Mouse (Mus musculus): ENCODE results near the gene Ski. TPM values are rescaled to one million over a fixed set of nuclear protein-coding genes. Genes with fewer than 3 reads are reported as not detected.
"Not testable (repeated sequence)": the region's sequence is repeated elsewhere in the genome, so short reads cannot be mapped to it uniquely, and the experiment has no call there.

Ski gene
- total and polyA plus RNA-seq, 2 experiments from 2014 or later, result 8.4 to 63.1 TPM

DNA sequence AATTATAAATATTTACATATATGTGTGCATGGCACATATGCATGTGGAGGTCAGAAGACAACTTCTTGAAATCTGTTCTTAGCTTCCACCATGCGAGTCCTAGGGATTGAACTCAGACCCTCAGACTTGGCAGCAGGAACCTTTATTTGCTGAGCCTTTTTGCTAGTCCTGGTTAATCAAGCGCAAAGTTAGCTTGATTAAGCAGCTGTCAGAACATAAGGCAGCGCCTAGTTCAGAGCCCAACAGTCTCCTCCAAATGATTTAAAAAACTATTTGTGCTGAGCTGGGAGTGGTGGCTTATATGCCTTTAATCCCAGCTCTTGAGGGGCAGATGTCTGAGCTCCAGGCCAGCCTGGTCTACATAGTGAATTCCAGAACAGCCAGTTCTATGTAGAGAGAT, 28.8 kb upstream of the Ski start:
- 65% methylated on average over 3 of the region's 3 CpGs for WGBS
- Histone ChIP-seq H3K36me3 (ENCODE audit: insufficient read depth, low read length) (no peaks in the 10 kb centered on the region), H3K4me2 (ENCODE audit: low read depth, low read length, poor library complexity, severe bottlenecking) (peak overlapping the region; percentile 91), H3K9ac (replicated peaks; ENCODE audit: low read length, poor library complexity, severe bottlenecking) (no peak overlapping the region), H3K27me3 (ENCODE audit: insufficient read depth, low read length) (no peaks in the 10 kb centered on the region), H3K4me3 (ENCODE audit: low read depth, low read length) (peak overlapping the region; percentile 58; the same call in 1 of the 2 replicates), H3K27ac (ENCODE audit: low read depth, low read length) (no peak overlapping the region), H3K4me1 (ENCODE audit: insufficient read depth, low read length) (peaks cover 7% of the 10 kb centered on the region; the same call in 1 of the 2 replicates), H3K9me3 (ENCODE audit: low read length) (no peaks in the 10 kb centered on the region)
- ATAC-seq (ENCODE audit: low FRiP score) (no peak), DNase-seq (ENCODE audit: low spot score) (peak; percentile 57)
- TF ChIP-seq CTCF (IDR thresholded peaks at IDR 0.05), result no peak

DNA sequence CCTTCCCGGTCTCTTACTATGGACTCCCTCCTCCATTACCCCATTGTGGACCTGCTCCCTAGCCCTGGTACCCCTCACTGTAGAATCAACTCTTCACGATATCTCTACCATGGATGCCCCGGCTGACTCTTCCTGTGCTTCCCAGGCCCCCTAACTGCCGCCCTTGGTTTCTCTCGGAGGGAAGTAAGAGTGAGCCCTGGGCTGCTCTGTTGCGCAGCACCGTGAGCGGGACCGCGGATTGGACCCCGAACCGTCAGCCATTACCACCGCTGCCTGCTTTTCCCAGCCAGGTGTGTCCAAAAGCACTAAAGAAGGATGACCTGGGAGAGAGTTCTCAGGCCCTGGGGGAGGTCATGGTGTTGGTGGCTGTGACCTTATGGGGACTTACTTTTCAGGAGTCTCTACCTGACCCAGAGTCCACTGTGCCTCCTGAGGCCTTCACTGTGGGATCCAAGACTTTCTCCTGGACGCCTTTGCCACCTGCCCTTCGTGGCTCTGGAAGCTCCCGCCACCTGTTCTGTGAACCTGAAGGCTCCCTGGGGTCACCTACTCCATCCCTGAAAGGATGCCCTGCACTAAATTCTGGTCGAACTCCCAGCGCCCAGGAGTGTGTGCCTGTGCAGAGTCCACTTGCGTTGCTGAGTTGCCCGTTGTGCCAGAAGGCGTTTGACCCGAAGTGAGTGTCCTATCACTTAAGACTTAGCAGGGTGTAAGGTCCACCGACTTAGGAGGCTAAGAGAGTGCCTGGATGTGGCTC, 28.1 kb upstream of the Ski start:
- H3K27me3 ChIP-seq (ENCODE audit: insufficient read depth, low read length), result no peaks in the 10 kb centered on the region
- peak overlapping the region; percentile 97 for H3K27ac ChIP-seq (ENCODE audit: low read depth, low read length)
- peak; percentile 21; the same call in 1 of the 2 replicates for ATAC-seq (ENCODE audit: low FRiP score)
- peaks cover 7% of the 10 kb centered on the region; the same call in 1 of the 2 replicates for H3K4me1 ChIP-seq (ENCODE audit: insufficient read depth, low read length)
- no peaks in the 10 kb centered on the region for H3K36me3 ChIP-seq (ENCODE audit: insufficient read depth, low read length)
- H3K9ac ChIP-seq (replicated peaks; ENCODE audit: low read length, poor library complexity, severe bottlenecking), result peak overlapping the region; percentile 84
- H3K4me2 ChIP-seq (ENCODE audit: low read depth, low read length, poor library complexity, severe bottlenecking), result peak overlapping the region; percentile 91
- H3K9me3 ChIP-seq (ENCODE audit: low read length), result no peaks in the 10 kb centered on the region
- TF ChIP-seq CTCF (IDR thresholded peaks at IDR 0.05), result no peak
- 10% methylated on average over 23 of the region's 23 CpGs for WGBS
- peak overlapping the region; percentile 58 for H3K4me3 ChIP-seq (ENCODE audit: low read depth, low read length)
- DNase-seq (ENCODE audit: low spot score), result peak; percentile 19

DNA sequence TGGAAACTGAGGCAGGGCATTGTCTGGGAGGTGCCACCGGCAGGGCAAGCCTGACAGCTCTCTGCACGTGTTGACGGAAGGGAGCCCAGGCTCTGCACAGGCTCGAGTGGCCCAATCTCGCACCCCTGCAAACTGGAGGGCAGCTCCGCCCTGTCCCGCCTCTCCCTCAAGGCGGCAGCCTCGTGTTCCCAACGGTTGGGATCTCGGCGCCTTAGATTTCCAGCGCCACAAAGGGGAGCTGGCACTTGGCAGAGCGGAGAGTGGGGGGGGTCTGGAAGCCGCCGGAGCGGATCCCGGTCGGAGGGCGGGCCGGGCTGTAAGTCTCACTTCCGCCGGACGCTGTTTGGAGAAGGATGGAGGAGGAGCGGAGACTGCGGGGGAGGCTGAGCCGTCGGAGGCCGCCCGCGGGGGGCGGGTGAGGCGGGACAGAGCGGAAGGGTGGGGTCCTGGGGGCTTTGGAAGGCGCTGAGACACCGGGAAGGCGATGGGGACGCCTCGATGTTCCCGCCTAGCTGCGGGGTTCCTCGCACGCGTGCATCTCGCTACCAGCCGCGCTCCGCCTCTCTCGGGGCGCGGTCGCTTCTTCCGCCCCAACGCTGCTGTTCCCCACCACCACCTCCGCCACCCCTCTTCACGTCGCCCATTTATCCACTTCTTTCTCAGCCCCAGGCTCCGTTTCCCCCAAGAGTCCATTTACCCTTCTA, 27.4 kb upstream of the Ski start, which contains the start of gene Faap20:
TSS of gene Faap20 (plus strand) at position 155 of the 704 bp plus-strand sequence.
- under 1% methylated on average over 57 of the region's 58 CpGs for WGBS

DNA sequence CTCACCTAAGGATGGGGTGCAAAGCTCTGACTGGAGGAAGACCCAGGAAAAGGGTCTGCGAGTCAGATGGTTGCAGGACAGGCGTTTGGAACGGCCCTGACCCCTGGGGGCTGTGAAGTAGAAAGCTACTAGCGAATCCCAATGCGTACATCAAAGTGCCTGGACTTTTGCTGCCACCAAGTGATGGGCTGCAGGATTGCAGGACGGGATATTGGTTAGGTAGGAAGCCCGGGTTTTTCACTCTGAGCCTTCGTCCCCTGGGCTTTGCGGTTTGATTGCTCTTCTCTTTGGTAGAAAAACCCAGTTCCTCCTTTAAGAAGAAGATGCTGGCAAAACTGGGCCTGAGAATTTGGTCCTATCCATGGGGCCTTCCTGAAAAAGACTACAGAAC, 26.9 kb upstream of the Ski start:
- no peaks in the 10 kb centered on the region for H3K27me3 ChIP-seq (ENCODE audit: insufficient read depth, low read length)
- peak overlapping the region; percentile 91 for H3K4me2 ChIP-seq (ENCODE audit: low read depth, low read length, poor library complexity, severe bottlenecking)
- DNase-seq (ENCODE audit: low spot score) (peak; percentile 97), ATAC-seq (ENCODE audit: low FRiP score) (peak; percentile 70)
- 0% methylated on average over 9 of the region's 9 CpGs for WGBS
- peak overlapping the region; percentile 97 for H3K27ac ChIP-seq (ENCODE audit: low read depth, low read length)
- peaks cover 7% of the 10 kb centered on the region; the same call in 1 of the 2 replicates for H3K4me1 ChIP-seq (ENCODE audit: insufficient read depth, low read length)
- H3K4me3 ChIP-seq (ENCODE audit: low read depth, low read length), result peak overlapping the region; percentile 58
- TF ChIP-seq CTCF (IDR thresholded peaks at IDR 0.05), result peak; percentile 97
- H3K36me3 ChIP-seq (ENCODE audit: insufficient read depth, low read length), result no peaks in the 10 kb centered on the region
- no peaks in the 10 kb centered on the region for H3K9me3 ChIP-seq (ENCODE audit: low read length)
- peak overlapping the region; percentile 84 for H3K9ac ChIP-seq (replicated peaks; ENCODE audit: low read length, poor library complexity, severe bottlenecking)

More for the DNA sequence above, 27.4 kb upstream of the Ski start, which contains the start of gene Faap20:
- TF ChIP-seq CTCF (IDR thresholded peaks at IDR 0.05), result no peak
- H3K27me3 ChIP-seq (ENCODE audit: insufficient read depth, low read length), result no peaks in the 10 kb centered on the region
- H3K36me3 ChIP-seq (ENCODE audit: insufficient read depth, low read length), result no peaks in the 10 kb centered on the region
- no peaks in the 10 kb centered on the region for H3K9me3 ChIP-seq (ENCODE audit: low read length)
- DNase-seq (ENCODE audit: low spot score), result peak; percentile 92
- peak within 1 kb of the TSS; percentile 97 for H3K27ac ChIP-seq (ENCODE audit: low read depth, low read length)
- peak; percentile 92 for ATAC-seq (ENCODE audit: low FRiP score)
- peaks cover 7% of the 10 kb centered on the region; the same call in 1 of the 2 replicates for H3K4me1 ChIP-seq (ENCODE audit: insufficient read depth, low read length)
- peak within 1 kb of the TSS; percentile 91 for H3K4me2 ChIP-seq (ENCODE audit: low read depth, low read length, poor library complexity, severe bottlenecking)
- peak within 1 kb of the TSS; percentile 58 for H3K4me3 ChIP-seq (ENCODE audit: low read depth, low read length)
- H3K9ac ChIP-seq (replicated peaks; ENCODE audit: low read length, poor library complexity, severe bottlenecking), result peak within 1 kb of the TSS; percentile 84

DNA sequence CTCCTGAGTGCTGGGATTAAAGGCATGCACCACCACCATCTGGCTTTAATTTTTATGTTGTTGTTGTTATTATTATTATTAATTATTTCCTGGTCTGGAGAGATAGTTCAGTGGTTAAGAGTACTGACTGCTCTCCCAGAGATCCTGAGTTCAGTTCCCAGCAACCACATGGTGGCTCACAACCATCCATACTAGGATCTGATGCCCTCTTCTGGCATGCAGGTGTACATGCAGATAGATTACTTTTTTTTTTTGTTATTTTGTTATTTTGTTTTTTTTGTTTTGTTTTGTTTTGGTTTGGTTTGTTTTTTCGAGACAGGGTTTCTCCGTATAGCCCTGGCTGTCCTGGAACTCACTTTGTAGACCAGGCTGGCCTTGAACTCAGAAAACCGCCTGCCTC, 25.7 kb upstream of the Ski start:
- 85% methylated on average over 3 of the region's 3 CpGs for WGBS
- ATAC-seq (ENCODE audit: low FRiP score); H3K36me3 ChIP-seq (ENCODE audit: insufficient read depth, low read length); H3K27ac ChIP-seq (ENCODE audit: low read depth, low read length); H3K27me3 ChIP-seq (ENCODE audit: insufficient read depth, low read length); H3K9me3 ChIP-seq (ENCODE audit: low read length); H3K4me2 ChIP-seq (ENCODE audit: low read depth, low read length, poor library complexity, severe bottlenecking); DNase-seq (ENCODE audit: low spot score); H3K9ac ChIP-seq (replicated peaks; ENCODE audit: low read length, poor library complexity, severe bottlenecking); H3K4me1 ChIP-seq (ENCODE audit: insufficient read depth, low read length); H3K4me3 ChIP-seq (ENCODE audit: low read depth, low read length): not testable (repeated sequence)
- peak; percentile 51; the same call in 1 of the 2 replicates for TF ChIP-seq CTCF (IDR thresholded peaks at IDR 0.05)

All from midbrain, postnatal 0 days (tissue).